Mouse (Mus musculus) spleen, postnatal 36 days (tissue): ENCODE results near the gene Usp20.

ENCODE experiments used
- DNase-seq, 2 experiments: peaks; one replicate each; pipeline ENCODE4 v3.0.0; 2022; ENCODE audit warnings: low spot score in 2 of 2, mixed read lengths in 1 of 2

The Usp20 gene

DNA sequence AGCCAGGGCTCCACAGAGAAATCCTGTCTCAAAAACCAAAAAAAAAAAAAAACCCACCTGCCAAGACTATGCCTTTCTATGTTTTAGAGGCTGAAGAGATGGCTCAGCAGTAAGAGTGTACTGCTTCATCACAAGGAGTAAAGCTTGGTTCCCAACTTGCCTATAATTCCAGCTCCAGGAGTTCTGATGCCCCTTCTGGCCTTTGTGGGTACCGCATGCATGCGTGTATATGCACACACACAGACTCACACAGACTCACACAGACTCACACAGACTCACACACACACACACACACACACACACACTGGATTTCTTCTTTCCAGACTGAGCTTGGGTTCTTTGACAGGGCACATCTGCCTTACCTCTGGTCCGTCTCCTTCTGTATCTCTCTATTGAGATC, 58.0 kb downstream of the Usp20 start:
- no peak for DNase-seq

DNA sequence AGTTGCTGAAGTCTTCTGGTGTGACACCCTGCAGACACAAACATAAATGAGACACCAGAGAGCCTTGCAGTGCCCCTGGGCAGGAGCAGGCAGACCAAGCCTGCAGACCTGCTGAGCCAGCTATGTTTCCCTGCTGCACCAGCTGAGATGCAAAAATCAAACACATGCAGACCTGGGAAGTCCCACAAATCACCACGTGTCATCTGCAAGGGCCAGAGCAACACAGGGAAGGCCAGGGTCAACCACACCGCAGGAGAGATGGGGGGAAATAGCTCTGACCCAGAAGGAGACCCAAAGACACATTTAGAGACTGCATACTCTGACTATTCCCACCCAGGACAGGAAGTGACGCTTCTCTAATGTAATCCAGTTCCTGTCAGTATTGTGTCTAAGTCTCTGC, 58.4 kb downstream of the Usp20 start:
- DNase-seq = no peak

DNA sequence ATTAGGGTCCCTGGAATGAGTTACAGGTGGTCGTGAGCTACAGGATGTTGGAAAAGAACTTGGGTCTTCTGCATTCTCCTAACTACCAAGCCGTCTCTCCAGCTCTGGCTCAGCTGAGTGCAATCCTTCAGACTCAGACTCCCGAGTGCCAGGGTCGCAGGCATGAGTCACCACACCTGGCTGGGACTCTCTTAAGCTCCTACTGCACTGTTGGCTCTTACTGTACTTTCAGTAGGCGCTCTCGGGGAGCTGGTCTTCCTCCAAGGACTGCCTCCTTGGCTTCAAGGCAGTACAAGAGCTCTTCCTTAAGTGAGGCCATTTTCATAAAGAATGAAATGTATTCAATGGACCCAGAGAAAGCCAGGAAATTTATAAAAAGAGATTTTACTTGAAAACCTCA, 59.3 kb downstream of the Usp20 start:
- DNase-seq = no peak

DNA sequence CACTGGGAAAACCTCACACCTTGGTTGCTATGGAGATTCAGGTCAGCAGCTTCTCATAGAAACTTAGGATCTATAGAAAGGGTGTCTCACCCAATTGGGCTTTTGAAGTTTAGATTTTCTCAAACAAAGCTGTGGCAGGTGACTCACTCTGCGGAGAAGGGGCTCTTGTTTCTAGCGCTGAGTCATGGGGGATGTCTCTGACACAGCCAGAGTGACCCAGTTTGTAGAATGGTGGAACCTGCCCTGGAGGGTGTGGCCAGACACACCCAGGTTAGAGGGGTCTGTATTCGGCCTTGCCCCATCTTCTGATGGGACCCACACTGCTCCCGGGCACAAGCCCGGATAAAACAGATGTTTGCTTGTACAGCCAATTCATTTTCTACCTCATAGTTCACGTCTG, 60.8 kb downstream of the Usp20 start:
- no peak for DNase-seq

DNA sequence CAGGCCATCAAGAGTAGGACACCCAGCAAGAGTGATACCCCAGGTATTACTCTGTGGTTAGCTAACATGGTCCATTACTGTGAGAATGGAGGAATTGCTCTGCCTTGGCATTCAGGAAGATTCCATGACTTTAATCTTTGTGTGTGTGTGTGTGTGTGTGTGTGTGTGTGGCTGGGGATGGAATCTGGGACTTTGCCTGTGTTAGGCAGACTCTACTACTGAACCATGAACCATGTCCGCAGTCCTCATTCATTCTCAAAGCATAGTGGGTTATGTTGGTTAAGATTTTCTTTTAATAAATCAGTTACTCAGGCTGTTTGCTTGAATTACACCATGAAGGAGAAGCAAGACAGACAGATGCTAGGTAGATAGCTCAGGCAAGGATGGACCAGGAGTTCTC, 61.8 kb downstream of the Usp20 start:
- no peak for DNase-seq

DNA sequence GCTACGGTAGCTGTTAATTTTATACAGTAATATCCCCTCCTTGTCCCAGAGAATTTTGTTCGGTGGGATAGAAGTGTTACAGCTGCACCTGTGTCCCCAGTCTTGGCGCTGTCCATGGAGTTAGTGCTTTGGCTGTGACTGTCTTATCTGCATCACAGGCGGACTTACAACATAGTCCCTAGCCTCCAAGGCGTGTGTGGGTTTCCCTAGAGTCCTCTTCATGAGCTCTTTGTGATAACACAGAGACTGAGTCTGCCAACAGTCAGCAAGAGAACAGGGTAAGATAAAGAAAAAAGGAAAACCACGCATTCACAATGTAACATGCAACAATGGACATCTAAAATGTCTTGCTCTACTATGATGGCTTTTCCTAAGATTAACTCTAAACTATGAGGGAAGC, 66.0 kb downstream of the Usp20 start:
- DNase-seq = no peak

DNA sequence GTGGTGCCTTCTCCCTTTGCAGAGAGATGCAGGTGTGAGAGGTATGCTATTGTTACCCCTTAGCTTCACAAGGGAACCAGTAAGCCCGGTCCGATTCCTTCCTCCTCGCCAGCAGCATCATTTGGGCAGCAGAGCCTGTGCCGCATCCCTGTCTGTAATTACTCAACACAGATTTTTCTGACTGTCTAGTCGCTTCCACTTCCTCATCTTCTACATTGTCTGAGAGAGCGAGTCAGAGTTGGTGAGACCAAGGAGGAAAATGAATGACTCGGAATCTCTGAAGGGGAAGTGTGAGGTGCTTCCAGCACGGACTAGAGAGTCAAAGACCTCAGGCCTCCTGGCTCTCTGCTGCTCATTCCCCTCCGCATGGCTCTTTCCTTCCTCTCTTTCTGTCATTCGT, 70.4 kb downstream of the Usp20 start:
- no peak for DNase-seq

DNA sequence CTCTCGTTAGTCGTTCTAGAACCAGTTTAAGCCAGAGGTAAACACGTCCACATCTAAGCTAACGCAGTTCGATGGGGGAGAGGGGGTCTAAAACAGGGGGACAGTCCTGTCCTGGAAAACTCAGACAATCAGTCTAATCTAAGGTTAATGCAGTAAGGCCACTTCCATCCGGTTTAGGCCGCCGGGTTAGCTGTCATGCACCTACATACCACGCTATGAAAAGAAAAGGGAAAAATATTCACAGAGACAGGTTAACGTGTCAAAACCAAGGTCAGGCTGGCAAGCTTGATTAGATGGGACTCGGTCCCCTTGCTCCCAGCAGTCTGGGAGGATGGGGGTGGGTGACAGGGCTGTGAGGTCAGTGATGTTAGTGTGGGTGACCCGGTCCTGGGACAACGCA, 71.3 kb downstream of the Usp20 start:
- DNase-seq = no peak

DNA sequence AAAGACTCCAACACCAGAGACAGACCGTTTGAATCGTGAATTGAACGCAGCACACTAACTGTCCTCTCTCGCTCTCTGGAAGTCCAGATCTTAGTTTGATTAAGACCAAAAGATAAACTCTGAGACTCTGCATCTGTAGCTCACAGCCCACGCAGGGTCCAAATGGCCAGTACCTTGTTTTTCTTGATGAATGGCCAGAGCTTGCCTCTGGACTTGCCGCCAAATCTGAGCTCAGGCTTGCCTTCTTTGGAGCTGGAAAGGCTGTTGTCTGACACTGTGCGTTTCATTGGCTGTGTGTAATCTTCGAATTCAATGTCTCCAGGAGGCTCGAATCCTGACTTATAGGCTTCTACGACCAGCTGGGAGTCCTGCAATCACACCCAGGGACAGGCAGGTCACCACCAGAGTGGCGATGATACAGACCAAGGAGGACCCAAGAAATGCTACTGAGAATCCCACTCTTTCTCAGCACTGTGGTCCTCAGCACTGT, 71.8 kb downstream of the Usp20 start:
- DNase-seq = no peak

DNA sequence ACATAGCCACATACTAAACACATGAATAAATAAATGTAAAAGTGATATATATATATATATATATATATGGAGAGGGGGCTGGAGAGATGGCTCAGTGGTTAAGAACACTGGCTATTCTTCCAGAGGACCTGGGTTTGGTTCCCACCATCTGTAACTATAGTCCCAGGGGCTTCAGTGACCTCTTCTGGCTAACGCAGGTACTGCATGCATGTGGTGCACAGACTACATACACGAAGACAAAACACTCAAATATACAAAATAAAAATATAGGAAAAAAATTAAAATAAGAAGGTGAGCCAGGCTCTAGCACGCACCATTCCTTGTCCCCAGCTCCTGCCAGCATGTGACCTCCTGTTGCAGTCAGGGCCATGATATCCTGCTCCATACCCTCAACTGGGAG, 74.0 kb downstream of the Usp20 start:
- no peak for DNase-seq

DNA sequence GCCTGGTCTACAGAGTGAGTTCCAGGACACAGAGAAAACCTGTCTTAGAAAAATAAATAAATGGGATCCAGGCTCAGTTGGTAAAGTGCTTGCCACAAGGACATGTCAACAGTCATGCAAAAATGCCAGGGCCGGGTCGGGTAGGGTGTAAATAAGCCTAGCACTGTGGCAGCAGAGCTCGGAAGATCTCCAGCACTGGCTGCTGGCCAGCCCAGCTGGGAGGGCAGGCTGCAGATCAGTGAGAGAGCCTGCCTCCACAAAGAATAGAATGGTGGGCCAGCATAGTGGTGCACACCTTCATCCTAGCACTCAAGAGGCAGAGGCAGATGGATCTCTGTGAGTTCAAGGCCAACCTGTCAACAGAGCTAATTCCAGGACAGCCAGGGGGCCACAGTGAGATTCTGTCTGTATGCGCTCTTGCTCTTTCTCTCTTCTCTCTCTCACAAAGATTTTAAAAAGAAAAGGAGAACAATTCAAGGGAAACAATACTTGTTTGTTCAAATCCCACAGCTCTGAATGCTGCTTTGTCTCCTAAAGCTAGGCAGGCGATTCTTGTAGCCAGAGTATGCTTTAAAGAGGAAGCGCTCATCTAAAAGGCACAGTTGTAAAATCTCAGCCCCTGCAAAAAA, 75.6 kb downstream of the Usp20 start:
- DNase-seq = no peak

DNA sequence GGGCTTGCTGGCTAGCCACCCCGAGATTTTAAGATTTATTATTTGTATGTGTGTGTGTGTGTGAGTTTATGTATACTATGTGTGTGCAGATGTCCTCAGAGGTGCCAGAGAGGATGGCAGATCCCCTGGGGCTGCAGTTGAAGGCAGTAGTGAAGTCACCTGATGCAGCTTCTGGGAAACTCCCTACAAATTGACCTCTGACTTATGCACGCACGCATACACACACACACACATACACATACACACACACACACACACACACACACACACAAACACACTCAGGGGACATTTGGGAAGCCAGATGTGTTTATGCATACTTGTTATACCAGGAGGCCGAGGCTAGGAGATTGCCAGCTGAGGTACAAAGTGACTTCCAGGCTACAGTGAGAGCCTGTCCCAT, 76.4 kb downstream of the Usp20 start:
- DNase-seq = no peak

DNA sequence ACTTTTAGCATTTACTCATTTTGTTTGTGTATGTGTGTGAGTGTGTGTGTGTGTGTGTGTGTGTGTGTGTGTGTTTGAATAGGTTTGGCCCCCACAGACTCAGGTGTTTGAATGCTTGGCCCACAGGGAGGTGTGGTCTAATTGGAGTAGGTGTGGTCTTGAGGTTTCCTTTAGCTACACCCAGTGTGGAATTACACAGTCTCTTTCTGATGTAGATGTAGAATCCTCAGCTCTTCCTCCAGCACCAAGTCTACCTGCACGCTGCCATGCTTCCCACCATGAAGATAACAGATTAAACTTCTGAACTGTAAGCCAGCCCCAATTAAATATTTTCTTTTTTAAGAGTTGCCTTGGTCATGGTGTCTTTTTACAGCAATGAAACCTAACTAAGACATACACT, 78.2 kb downstream of the Usp20 start:
- DNase-seq = peak; percentile 48 to 66

DNA sequence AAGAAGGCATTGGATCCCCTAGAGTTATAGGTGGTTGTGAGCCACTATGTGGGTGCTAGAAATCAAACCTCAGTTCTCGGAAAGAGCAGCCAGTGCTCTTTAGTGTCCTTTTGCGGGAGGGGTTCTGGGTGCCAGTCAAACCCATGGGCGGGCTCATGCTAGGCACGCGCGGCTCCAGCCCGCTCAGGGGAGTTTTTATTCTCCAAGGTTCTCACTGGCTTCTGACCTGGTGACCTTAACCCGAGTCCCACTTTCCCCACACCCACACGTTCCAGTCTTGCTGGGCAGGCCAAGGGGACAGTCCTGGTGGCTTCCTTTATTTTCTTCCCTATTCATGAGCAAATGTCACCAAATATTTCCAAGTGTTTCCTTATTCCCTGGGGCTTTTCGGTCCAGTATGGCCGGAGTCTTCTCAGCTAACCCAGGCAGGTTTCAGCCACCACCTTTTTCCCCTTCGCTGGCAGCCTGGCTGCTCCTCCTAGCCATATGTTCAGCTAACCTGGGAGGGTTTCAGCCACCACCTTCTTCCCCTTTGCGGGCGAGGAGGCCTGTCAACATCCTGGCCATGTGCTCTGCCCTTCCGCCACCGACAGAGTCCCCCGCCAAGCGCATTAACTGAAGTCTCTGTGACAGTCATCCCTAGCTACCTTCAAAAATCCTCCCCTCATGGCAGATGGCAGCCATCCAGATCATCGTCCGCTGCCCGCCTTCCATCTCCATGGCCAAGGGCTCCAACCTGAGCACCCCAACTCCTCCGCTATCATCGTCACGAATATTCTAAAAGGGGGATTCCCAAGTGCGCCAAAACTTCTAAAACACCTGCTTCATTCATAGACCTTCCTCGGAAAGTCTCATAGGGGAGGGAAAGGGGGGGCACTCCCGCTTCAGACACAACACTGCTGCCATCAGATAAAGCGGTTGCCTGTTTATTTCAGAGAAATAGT, 79.0 kb downstream of the Usp20 start:
- peak; percentile 88 for DNase-seq

DNA sequence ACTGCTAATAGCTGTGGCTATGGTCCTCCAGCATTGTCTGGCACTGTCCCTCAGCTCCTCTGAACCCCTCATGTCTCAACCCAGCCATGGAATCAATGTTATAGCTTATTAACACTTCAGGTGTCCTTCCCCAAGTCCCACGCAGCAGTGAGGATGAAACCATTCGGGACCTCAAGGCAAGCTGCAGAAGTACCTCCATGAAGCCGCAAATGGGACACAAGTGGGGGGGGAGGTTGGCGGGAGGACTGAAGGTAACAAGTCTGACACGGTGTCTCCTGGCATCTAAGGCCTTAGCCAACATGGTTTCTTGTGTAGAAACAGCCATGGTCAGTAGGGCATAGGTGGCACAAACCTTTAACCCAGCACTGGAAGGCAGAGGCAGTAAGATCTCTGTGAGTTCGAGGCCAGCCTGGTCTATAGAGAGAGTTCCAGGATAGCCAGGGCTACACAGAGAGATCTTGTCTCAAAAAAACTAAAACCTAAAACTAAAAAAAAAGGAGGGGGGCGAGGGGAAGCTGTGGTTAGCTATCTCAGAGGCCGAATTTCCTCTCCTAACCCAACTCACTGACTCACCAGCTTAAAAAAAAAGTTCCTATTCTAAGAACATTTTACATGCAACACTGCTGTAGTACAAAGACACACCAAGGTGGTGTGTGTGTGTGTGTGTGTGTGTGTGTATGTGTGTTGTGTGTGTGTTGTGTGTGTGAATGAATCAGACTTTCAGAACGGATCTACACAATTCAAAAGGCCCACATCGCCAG, 80.0 kb downstream of the Usp20 start:
- peak; percentile 71 to 74 for DNase-seq

DNA sequence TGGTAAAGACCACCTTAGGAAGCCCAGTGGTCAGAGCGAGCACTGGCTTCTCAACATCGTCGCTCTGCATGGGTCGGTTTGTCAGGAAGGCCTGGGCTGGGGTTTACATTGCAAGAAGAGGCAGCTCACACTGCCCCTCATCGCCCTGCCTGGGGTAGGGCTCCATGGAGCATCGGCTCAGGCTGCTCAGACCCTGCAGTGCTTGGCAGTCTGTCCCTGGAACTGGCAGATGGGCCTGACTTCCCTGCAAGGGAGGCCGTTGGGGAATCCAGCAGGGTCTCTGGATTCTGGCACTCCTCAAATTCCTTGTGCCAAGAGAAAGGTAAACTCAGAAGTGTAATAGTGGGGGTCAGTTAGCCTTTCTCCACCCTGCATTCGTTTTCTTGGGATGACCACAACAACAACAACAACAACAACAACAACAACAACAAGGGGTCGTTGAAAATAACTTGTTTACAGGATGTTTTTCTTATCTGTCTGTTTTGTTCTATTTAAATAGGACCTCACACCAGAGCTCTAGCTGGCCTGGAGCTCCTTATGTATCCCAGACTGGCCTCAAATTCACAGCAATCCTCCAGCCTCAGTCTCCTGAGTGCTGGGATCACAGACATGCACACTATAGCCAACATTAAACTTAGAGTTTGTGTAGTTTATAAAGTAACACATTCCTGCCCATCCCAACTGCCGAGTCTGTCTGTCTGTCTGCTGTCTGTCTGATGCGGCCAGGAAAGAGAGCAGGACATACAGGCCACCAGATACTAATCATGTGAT, 84.1 kb downstream of the Usp20 start:
- DNase-seq = no peak

DNA sequence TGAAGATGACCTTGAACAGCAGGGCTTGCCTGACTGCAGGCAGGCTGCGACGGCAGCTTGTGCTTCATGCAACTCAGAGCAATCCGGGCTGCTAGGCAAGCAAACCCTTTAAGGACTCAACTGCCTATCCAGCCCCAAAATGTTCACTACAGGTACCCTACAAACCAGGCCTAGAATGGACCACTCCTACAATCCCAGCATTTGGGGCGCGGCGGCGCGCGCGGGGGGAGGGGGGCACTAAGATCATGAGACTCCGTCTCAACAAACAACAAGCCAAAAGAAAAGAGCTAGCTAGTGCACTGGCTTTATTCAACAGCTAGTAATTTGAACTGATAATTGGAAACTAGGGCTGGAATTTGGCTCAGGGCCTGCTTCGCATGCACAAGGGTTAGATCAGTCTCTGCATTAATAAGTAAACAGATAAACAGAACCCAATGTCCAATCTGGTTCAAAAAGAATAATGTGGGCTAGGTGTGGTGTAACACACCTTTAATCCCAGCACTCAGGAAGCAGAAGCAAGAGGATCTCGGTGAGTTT, 85.0 kb downstream of the Usp20 start:
- DNase-seq = no peak

DNA sequence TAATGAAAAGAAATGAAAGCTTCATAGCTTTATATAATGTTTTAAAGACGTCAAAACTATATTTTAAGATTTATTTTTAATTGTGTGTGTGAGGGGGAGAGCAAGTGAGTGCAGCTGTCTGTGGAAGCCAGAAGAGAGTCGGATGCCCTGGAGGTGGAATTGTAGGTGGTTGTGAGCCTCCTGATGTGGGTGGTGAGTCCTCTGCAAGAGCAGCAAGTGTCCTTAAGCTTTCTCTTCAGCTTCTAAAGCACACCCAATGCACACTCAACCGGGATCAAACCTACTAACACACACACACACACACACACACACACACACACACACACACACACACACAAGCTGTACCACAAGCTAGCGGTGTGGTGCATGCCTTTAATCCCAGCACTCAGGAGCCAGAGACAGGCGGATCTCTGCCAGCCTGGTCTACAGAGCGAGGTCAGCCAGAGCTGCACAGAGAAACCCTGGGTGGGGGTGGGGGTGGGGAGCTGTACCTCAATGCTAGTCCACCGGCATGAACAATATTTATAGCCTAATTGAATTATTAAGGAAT, 85.7 kb downstream of the Usp20 start:
- DNase-seq = no peak

DNA sequence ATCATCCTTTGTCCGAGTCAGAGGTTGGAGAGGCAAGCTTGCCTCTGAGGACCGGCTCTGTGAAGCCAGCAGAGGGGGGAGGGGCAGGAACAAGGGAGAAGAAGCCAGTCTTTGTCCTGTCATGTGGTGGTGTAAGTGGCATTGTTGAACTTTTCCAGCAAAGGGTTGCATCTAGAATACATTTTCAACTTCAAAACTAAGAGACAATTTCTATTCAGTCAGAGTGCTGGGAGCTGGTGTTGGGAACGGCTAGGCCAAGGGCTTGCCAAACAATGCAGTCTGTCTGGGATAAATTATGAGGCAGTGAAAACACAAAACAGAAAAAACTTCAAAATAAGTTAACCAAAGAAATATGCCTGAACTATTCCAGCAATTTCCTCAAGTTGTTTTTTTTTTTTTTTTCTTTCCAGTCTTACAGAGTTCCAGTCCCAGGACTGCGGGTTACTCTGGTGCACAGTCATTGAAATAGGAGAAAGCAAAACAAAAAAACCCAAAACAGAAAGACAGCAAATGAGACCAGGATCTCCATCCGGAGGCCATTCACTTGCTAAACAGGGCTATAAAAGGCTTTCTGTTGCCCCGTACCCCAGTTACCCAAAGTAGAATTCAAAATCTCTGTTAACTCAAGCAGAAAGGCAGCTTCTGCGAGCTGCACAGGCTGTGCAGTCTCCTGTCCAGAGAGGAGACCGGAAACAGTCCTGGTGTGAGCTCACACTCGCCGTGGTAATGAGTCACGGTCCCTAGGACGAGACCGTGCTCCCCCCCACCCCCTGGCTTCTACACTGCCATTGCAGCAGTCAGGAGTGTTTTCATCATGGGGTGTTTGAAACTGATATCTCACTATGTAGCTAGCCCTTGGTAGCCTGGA, 86.4 kb downstream of the Usp20 start:
- DNase-seq = no peak

DNA sequence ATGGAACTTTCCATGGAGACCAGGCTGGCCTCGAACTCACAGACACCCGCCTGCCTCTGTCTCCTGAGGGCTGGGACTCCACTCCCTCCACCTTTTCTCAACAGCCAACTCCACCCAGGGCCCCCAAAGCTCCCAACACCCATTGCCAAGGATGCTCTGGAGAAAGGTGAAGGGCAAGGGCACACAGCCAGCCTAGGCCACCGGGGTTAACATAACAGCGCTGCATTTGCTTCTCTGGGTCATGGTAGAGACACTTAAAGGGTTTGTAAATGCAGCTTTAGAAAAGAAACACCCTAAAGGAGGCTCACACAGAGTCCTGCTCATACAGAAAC, 87.0 kb downstream of the Usp20 start:
- no peak for DNase-seq
